Mouse (Mus musculus) adrenal gland, postnatal 25 days (tissue): ENCODE data around the gene Magi1. TPM values are rescaled to one million over a fixed set of nuclear protein-coding genes. Genes with fewer than 3 reads are reported as not detected.

Experiments
- DNase-seq: peaks from one replicate; pipeline ENCODE4 v3.0.0; 2021; ENCODE audit warnings: mixed read lengths
- total RNA-seq: library from RNA; stranded (reverse); gene quantifications from 2 replicates; pipeline ENCODE4 v1.2.3, GENCODE M21; 2021

Gene Magi1
- total RNA-seq, 1 experiment from 2014 or later, result 13.0 TPM

DNA sequence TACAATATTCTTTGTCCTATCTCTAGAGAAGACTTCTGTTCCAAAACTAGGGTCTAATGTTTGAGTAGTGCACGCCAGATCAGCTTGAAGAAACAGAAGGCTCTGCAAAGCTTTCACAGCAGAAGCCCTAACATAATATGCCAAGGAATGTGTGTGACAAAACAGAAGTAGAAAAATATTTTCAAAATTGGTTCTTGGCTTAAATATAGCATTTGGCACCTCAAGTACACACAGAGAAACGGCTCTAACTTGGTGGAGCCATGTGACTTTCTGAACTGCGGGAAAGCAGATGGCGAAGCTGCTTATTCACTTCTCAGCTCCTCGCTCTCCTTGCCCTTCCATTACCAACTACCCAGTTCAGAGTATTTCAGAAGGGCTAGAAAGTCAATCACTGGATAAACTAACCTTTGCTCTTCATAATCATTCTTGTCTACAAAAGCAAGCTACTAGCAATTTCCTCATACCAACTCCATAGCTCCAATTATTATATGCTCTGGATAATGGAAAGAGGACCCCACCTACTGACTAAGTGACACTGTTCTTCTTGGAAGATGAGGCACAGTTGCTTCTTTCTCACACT, 320.9 kb downstream of the Magi1 start:
- no peak for DNase-seq

DNA sequence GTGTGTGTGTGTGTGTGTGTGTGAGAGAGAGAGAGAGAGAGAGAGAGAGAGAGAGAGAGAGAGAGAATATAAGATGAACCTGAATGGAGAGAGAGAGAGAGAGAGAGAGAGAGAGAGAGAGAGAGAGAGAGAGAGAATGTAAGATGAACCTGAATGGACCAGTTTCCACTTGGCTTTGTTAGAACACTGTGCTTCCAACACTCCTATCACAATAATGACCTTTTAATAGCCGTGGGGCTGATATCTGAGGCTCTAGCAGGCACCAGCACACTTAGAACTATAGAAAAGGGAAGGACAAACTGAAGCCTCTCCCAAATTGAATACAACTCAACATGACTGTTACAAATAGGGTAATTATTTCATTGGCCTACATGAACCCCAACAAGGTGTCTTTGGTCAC, 321.9 kb downstream of the Magi1 start:
- no peak for DNase-seq

DNA sequence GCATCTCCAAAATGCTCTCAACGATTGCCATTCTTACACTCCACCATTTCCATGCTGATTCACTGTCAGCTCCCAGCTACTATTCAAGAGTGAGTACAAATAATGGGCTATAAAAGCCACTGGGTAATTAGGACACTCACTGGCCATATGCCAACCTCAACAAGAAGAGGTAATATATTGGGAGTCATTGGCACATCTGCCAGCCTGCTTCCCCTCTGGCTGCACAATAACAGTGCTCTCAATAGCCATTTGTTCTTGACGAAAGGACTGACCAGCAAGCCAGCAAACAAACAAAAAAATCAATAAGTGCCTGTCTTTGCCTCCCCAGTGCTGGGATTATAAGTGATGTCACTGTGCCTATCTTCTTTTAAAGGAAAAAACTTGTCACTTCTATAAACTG, 326.5 kb downstream of the Magi1 start:
- DNase-seq, result no peak

DNA sequence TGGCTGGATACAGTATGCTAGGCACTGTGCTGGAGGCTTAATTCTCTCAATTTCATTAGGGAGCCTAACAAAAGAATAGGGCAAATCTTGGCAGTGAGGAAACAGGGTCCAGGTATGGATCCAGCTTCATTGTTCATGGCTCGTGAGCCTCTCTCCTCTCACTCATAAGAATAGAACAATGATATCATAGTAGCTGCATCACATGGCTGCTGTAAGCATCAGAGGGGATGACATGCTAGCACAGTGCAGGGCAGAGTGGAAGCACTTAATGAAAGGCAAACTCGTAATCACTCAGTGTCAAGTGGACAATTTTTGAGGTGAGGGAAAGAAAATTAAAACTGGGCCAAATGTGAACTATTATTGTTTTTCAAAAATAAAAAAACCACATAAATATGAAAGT, 337.1 kb downstream of the Magi1 start:
- DNase-seq, result no peak

GRCm38 (mm10) chr6:93936359-93936758, 347.4 kb downstream of the Magi1 start:
- no peak for DNase-seq

DNA sequence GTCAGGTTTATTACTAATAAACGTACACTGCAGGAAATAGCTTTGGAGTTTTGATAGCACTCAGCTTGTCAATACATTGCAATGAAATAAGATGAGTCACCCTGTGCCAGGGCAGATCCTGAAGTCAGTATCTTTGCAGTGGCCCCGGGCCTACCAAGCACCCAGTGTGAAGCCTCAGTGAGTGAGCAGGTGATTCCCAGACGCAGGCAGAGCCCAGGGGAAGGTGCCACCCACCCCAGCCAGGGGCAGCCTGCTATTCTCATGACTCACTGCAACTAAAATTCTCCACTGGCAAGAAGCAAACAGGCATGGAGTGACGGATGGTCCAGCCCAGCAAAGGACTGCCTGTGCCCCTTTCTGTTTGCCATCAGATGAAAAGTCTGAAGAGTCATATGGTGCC, 347.9 kb downstream of the Magi1 start:
- no peak for DNase-seq

DNA sequence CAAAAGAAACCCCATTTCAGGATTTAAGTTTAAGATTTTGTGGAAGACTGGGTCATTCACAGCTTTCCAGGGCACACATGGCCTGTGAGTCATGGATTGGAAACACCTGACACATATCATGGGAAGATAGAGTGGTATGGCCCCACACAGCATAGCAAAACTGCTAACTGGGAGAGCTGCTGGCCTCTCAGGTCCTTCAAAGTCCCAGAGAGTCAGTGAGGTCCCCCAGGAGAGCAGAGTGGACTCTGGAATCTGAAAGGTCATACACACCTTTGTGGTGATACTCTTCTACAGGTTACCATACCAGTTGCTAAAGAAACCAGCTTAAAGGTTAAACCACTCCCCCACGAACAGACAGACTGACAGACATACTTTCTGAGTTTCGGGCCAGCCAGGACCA, 349.0 kb downstream of the Magi1 start:
- DNase-seq, result no peak

- no peak for DNase-seq
These were observed 359.1 kb downstream of the Magi1 start for GRCm38 (mm10) chr6:93924568-93924967.

DNA sequence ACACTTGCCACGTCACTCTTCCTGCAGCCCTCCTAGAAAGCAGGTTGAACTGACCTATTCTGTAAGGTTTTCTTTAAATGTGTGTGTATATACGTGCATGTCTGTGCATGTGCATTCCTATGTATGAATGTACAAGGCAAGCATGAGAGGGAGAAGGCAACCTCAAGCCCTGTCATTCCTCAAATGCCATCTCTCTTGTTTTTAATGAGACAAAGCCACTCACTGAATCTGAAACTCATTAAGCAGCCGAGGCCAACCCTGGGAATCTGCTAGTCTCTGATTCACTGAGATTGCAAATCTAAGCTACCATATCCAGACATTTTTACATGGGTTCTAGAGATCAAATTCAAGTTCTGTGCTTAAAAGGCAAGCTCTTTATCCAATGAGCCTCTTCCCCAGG, 359.7 kb downstream of the Magi1 start:
- DNase-seq, result no peak

DNA sequence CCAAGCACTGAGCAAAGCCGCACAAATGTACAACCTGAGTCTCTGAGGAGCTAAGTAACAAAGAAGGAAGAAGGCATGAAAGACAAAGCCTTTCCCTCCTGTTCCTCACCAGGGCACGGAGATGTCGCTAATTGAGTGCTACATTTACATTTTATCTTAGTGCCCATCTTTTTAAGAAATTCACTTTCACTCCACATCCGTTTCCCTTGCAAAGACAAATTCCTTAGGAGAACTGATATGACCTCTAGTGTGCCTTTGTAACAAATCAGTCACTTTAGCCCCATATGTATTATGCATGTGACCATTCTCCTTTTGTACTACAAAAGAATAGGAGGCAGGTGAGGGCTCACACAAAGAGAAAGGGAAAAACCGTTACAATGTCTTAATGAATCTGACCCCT, 360.4 kb downstream of the Magi1 start:
- no peak for DNase-seq

DNA sequence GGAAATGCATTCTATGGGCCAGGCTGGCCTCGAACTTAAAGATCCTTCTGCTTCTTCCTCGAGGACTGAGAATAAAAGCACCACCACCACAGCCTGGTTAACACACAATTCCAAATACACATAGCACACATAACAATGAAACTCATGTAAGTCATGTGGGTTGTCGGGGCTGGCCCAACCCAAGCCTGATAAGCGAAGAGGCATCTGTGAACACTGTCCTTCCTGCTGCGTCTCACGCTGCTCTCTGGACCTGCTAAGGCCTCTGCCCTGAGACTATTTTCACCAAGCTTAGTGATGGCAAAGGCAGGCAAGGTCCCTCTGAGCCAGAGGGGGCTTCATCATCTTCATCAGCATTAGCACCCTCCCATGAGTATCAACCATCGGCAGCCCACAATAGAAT, 360.8 kb downstream of the Magi1 start:
- DNase-seq, result no peak

GRCm38 (mm10) chr6:93913226-93913861, 370.4 kb downstream of the Magi1 start:
- no peak for DNase-seq

DNA sequence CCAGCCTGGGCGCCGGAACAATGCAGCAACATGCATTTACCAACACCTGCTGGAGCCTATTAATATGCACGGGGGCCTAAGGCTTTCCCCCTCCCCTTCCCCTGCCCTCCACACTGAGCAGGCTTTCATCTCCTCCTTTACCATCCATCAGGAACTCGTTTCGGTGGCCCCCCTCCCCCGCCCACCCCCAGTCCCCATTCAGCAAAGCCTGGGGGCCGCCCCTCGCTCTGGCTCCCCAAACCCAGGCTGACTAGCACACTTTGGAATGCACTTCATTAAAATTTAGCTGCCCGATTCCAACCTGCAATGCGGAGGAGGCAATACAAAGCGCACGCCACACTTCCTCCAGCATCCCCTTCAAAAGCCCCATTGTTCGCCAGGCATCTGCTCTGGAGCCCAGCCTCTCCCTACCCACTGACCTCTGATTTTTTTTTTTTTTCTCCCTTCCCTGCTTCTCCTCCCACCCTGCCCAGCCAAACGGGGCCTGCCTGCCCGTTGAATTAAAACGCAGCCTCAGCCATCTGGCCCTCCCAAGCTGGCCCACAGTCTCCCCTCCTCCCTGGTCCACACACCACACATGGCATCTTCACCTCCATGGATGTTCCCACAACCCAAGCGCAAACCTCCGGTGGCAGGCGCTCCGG, 371.0 kb downstream of the Magi1 start:
- DNase-seq, result no peak

DNA sequence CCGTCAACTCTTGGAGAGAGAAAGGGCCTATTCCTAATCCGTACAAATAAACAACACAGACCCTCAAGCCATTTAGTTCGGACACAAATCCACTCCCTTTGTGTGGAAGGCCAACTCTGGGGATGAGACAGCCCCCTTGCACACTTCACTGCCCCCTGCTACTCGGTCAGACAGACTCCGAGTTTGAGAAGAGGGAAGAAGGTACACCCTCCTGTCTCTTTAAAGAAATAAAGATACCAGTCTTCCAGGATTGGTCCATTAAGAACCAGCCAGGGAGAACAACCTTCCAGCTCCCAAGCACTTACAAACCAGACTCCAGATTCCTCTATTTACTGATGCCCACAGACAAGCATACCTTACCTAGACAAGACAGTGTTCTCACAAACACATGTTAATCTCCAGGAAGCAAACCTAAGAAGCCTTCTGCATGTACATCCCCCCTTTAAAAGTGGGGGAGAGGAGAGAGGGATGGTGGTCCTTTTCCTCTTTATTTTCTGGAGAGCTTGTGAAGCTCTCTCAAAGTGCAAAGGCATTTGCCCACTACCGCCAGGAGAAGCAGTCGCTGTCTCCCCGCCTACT, 371.6 kb downstream of the Magi1 start:
- no peak for DNase-seq

DNA sequence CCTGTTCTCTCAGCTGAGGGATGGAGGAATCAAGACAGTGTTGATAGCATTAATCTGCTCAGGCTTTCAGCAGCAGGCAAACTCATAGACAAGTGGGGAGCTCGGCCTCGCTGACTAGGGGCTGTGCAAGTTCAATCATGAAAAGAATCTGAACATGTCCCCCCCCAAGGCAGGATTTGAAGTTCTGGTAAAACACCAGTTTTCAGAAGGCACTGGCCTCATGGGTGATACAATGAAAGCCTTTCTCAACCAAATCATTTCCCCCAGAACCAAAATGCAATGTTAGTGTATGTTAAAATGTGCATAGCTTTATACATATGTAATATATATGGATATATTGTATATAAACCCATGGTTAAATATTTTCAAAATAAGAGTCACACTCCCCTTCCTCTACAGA, 372.3 kb downstream of the Magi1 start:
- no peak for DNase-seq

DNA sequence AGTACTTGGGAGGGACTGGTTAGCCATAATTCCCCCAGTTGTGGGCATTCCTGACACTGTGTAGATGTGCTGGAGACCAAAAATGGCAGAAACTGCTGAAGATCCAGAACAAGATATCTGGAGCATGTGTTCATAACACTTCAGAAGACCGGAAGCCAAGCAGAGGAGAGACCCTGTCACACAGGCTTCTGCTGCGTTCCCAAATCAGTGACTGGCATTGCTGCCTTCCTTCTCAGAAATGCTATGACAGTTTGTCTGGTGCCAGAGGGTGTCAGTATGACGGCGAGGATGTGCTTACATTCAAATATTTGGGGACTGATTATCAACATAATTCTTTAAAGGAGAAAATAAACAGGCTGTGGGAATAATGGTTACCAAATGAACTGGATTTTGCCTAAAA, 373.7 kb downstream of the Magi1 start:
- no peak for DNase-seq

DNA sequence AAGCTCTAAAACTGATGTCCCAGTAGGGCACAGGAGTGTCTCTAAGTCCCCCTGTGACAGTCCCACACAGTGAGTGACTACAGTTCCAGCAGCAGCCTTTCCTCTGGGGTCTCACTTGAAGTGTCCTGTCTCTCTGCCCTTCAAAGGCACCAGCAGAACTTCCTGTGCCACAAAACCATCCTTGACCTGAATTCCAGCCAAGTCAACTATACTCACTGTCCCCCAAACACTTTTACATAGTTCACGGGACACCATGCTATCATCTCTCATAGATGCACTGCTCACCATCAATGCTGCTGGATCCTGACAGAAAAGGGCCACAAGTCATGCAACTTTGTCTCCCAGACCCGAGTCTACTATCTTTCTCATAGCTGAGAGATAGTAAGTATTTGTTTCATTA, 378.7 kb downstream of the Magi1 start:
- DNase-seq, result no peak

- DNase-seq, result no peak
These were observed 381.5 kb downstream of the Magi1 start for GRCm38 (mm10) chr6:93902239-93902638.

DNA sequence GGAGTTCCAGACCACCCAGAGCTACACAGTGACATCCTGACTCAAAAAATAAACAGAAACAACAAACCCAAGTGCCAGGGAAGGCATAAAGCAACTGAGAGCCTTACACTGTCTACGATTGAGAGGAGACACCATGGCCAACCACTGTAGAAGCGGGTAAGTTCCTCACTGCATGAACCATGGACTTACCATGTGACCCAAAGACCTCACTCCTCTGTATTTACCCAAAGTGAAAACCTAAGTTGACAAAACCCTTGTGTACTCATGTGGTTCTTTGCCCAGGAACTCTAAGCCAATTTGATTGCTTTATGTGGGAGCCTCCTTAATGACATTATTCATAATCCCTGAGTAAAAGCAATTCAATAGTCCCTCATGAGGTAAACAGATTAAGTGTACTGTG, 382.3 kb downstream of the Magi1 start:
- no peak for DNase-seq

DNA sequence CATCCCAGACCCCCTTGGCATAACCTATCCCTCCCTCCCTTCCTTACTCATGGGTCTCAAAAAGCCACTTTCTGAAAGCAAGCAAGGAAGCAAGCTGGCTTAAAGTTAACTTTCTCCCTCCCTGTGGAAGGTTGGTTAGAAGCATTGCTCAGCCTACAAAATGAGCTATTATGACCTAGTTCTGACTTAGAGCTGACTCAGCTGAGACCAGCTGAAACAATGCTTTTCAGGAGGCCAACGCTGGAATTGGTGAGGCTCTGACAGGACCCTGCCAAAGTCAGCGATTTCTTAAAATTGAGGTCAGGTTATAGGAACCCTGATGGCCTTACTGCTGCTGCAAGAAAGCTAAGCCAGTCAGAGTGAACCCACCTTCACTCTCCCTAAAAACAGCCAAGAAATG, 386.2 kb downstream of the Magi1 start:
- no peak for DNase-seq

DNA sequence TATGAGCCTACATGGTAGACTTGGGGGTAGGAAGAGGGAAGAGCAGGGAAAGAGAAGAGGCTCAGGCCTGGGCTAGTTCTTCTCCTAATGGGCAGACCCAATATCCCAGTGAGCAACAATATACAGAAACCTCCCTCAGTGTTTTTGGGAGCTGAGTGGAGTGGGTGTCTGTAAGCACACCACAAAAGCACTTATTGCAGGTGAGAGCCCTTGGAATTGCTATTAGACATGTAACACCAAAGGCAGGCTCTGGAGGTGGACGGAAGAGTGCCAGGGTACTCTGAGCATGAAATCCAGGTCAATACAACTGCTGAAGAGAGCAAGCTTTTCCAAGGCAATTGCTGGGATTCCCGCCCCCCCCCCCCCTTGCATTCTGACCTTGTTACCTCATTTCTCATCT, 388.0 kb downstream of the Magi1 start:
- no peak for DNase-seq

- no peak for DNase-seq
These were observed 389.8 kb downstream of the Magi1 start for GRCm38 (mm10) chr6:93893956-93894355.

- no peak for DNase-seq
These were observed 390.8 kb downstream of the Magi1 start for GRCm38 (mm10) chr6:93892922-93893321.

- no peak for DNase-seq
These were observed 393.7 kb downstream of the Magi1 start for GRCm38 (mm10) chr6:93890011-93890410.
